Mouse (Mus musculus) layer of hippocampus, adult 11-12 months (tissue): ENCODE measurements around the gene Nfib.

Experiments
- DNase-seq: peaks from one replicate; pipeline ENCODE4 v3.0.0; 2022; ENCODE audit warnings: low spot score

Gene Nfib

GRCm38 (mm10) chr4:82344787-82345186 is 360.8 kb downstream of the Nfib start:
- DNase-seq = no peak

- DNase-seq = no peak
These were observed 361.3 kb downstream of the Nfib start for GRCm38 (mm10) chr4:82344224-82344623.

GRCm38 (mm10) chr4:82338930-82339329 is 366.6 kb downstream of the Nfib start:
- DNase-seq = no peak

- no peak for DNase-seq
These were observed 367.1 kb downstream of the Nfib start for GRCm38 (mm10) chr4:82338481-82338880.

- DNase-seq = no peak
These were observed 368.6 kb downstream of the Nfib start for GRCm38 (mm10) chr4:82336951-82337381.

GRCm38 (mm10) chr4:82335266-82335865 is 370.2 kb downstream of the Nfib start:
- DNase-seq = no peak

- no peak for DNase-seq
These were observed 372.1 kb downstream of the Nfib start for GRCm38 (mm10) chr4:82333413-82333812.

GRCm38 (mm10) chr4:82330095-82330494 is 375.5 kb downstream of the Nfib start:
- DNase-seq = no peak

- DNase-seq = no peak
These were observed 379.4 kb downstream of the Nfib start for GRCm38 (mm10) chr4:82326140-82326529.

- DNase-seq = no peak
These were observed 380.0 kb downstream of the Nfib start for GRCm38 (mm10) chr4:82325409-82326139.

GRCm38 (mm10) chr4:82324977-82325376 is 380.6 kb downstream of the Nfib start:
- no peak for DNase-seq

GRCm38 (mm10) chr4:82321008-82321407 is 384.5 kb downstream of the Nfib start:
- DNase-seq = no peak

- no peak for DNase-seq
These were observed 386.2 kb downstream of the Nfib start for GRCm38 (mm10) chr4:82319388-82319787.

GRCm38 (mm10) chr4:82316168-82316567 is 389.4 kb downstream of the Nfib start:
- no peak for DNase-seq

GRCm38 (mm10) chr4:82315710-82316109 is 389.8 kb downstream of the Nfib start:
- DNase-seq = no peak

- no peak for DNase-seq
These were observed 394.4 kb downstream of the Nfib start for GRCm38 (mm10) chr4:82310924-82311734.

- no peak for DNase-seq
These were observed 399.5 kb downstream of the Nfib start for GRCm38 (mm10) chr4:82306045-82306444.

- no peak for DNase-seq
These were observed 401.2 kb downstream of the Nfib start for GRCm38 (mm10) chr4:82304148-82304871.

- DNase-seq = no peak
These were observed 402.1 kb downstream of the Nfib start for GRCm38 (mm10) chr4:82303362-82303900.

- DNase-seq = no peak
These were observed 402.6 kb downstream of the Nfib start for GRCm38 (mm10) chr4:82302901-82303300.

GRCm38 (mm10) chr4:82298606-82299005 is 406.9 kb downstream of the Nfib start:
- no peak for DNase-seq

GRCm38 (mm10) chr4:82297562-82297961 is 408.0 kb downstream of the Nfib start:
- DNase-seq = no peak
